Mouse (Mus musculus): ENCODE measurements around the gene Mgmt.

DNA sequence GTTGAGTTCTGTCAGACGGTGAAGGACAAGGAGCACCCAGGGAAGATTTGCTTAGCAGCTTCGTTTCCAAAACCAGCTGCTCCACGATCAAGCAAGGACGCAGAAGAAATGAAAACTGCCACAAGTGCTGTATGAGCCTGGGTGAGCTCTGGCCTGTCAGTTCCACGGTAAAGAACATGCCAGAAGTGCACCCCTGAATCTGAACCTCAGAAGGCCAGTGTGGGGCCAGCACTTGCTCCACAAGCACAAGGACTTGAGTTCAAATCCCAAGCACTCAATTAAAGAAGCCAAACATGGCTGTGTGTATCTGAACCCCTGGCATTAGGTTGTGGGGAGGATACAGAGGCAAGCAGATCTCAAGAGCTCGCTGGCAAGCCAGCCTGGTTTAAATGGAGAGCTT lies 125.8 kb downstream of the Mgmt start:
- no peak for TF ChIP-seq POLR2A (IDR thresholded peaks at IDR 0.05; ENCODE audit: low read depth, low read length)
- no peak for TF ChIP-seq CTCF (IDR thresholded peaks at IDR 0.05; ENCODE audit: extremely low read depth, insufficient read depth, insufficient read length, insufficient replicate concordance)
